Mouse (Mus musculus): Measurements from ENCODE around the gene Cfap126.

DNA sequence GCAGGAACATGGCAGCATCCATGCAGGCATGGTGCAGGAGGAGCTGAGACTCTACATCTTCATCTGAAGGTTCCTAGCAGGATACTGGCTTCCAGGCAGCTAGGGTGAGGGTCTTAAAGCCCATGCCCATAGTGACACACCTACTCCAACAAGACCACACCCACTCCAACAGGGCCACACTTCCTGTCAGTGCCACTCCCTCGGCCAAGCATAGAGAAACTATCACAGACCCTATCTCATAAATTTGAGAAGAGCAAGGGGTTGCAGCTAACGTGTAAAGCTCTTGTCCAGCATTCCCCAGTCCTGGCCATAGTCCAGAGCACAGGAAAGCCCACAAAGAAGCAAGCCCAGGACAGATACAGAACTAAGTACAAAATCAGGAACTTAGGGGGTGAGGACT lies 12.7 kb upstream of the Cfap126 start:
- TF ChIP-seq POLR2A (IDR thresholded peaks at IDR 0.05; ENCODE audit: control insufficient read depth in 1 of 2, insufficient read depth in 1 of 2, low read depth in 1 of 2, low read length in 2 of 2, poor library complexity in 1 of 2) (no peak), POLR2AphosphoS5 (IDR thresholded peaks at IDR 0.05; ENCODE audit: borderline replicate concordance, low read depth, low read length) (no peak), HCFC1 (IDR thresholded peaks at IDR 0.05; ENCODE audit: low read depth, low read length) (no peak), ZNF384 (IDR thresholded peaks at IDR 0.05; ENCODE audit: low read depth, low read length) (no peak), NRF1 (IDR thresholded peaks at IDR 0.05; ENCODE audit: insufficient read depth, low read depth, low read length, poor library complexity, severe bottlenecking) (no peak), TCF12 (IDR thresholded peaks at IDR 0.05; ENCODE audit: low read depth, low read length) (no peak), RCOR1 (IDR thresholded peaks at IDR 0.05; ENCODE audit: low read depth, low read length) (no peak), GATA1 (IDR thresholded peaks at IDR 0.05; ENCODE audit: low read depth, low read length) (no peak), BHLHE40 (IDR thresholded peaks at IDR 0.05; ENCODE audit: borderline replicate concordance, low read depth, low read length) (no peak), KAT2A (conservative IDR thresholded peaks at IDR 0.05; ENCODE audit: low read depth, low read length) (no peak), GABPA (IDR thresholded peaks at IDR 0.05; ENCODE audit: low read depth, low read length) (no peak)

Measured in MEL (cell line).